Mouse (Mus musculus) MEL (cell line): ENCODE measurements around the gene Stk4.

Experiments
- CTCF ChIP-seq, 3 experiments: IDR thresholded peaks in 2 of 3; conservative IDR thresholded peaks in 1 of 3; 2 replicates each; pipeline ENCODE4 v1.5.1; 2011 to 2012; ENCODE audit warnings: low read length in 3 of 3, low read depth in 2 of 3, mild to moderate bottlenecking in 2 of 3, improper control_type of control experiment in 1 of 3, inconsistent platforms in 1 of 3, mixed read lengths in 1 of 3, moderate library complexity in 1 of 3; ENCODE audit not compliant: control insufficient read depth in 1 of 3, insufficient read depth in 1 of 3, poor library complexity in 1 of 3, severe bottlenecking in 1 of 3
- ELF1 ChIP-seq: IDR thresholded peaks from 2 replicates; pipeline ENCODE4 v1.6.1; 2014; ENCODE audit warnings: low read depth, mild to moderate bottlenecking, inconsistent platforms, low read length, improper control_type of control experiment, moderate library complexity
- MXI1 ChIP-seq: IDR thresholded peaks from 2 replicates; pipeline ENCODE4 v1.6.1; 2011; ENCODE audit warnings: mild to moderate bottlenecking, low read depth, low read length, improper control_type of control experiment
- POLR2A ChIP-seq, 2 experiments: IDR thresholded peaks; 2 replicates each; pipeline ENCODE4 v1.6.1; 2011 to 2012; ENCODE audit warnings: low read length in 2 of 2, mild to moderate bottlenecking in 2 of 2, control low read depth in 1 of 2, improper control_type of control experiment in 1 of 2, low read depth in 1 of 2, moderate library complexity in 1 of 2; ENCODE audit not compliant: control insufficient read depth in 1 of 2, insufficient read depth in 1 of 2, poor library complexity in 1 of 2
- USF2 ChIP-seq, 2 experiments: IDR thresholded peaks; 2 replicates each; pipeline ENCODE4 v1.6.1; 2011 to 2012; ENCODE audit warnings: improper control_type of control experiment in 2 of 2, low read length in 2 of 2, borderline replicate concordance in 1 of 2, inconsistent platforms in 1 of 2, low read depth in 1 of 2, mild to moderate bottlenecking in 1 of 2; ENCODE audit not compliant: insufficient read depth in 1 of 2

DNA sequence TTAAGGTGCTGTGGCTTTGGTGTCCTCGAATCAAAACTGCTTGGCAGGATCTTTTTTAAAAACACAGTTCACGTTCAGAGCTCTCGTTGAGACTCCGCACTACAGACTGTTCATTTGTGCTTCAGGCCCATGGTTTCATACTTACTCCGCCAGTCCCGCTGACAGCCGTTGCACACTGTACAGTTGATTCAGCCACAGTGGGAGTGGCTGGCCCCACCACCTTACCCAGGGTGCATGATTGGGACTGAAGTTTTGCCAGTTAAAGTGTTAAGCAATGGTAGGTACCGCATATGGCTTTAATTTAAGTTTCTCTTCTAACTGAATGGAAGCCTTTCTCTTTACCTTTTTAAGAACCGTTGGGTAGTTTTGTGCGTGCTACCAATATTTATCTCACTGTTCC, 45.4 kb downstream of the Stk4 start:
- TF ChIP-seq MXI1, result no peak
- no peak for TF ChIP-seq CTCF (IDR thresholded peaks at IDR 0.05 in 2 of 3, conservative IDR thresholded peaks at IDR 0.05 in 1 of 3; ENCODE audit: control insufficient read depth in 1 of 3, insufficient read depth in 1 of 3, low read depth in 2 of 3, low read length in 3 of 3, poor library complexity in 1 of 3, severe bottlenecking in 1 of 3)
- TF ChIP-seq USF2 (IDR thresholded peaks at IDR 0.05; ENCODE audit: borderline replicate concordance in 1 of 2, insufficient read depth in 1 of 2, low read depth in 1 of 2, low read length in 2 of 2), result no peak
- TF ChIP-seq POLR2A (IDR thresholded peaks at IDR 0.05; ENCODE audit: control insufficient read depth in 1 of 2, insufficient read depth in 1 of 2, low read depth in 1 of 2, low read length in 2 of 2, poor library complexity in 1 of 2), result no peak
- no peak for TF ChIP-seq ELF1
